Mouse (Mus musculus): Measurements from ENCODE around the gene Acaa1b. TPM values are rescaled to one million over a fixed set of nuclear protein-coding genes. Genes with fewer than 3 reads are reported as not detected.
A peak's percentile ranks its signal among the peaks of the same experiment; 100 is the strongest.

Acaa1b gene
- polyA plus RNA-seq, 1 experiment from 2014 or later, result 1.6 TPM

DNA sequence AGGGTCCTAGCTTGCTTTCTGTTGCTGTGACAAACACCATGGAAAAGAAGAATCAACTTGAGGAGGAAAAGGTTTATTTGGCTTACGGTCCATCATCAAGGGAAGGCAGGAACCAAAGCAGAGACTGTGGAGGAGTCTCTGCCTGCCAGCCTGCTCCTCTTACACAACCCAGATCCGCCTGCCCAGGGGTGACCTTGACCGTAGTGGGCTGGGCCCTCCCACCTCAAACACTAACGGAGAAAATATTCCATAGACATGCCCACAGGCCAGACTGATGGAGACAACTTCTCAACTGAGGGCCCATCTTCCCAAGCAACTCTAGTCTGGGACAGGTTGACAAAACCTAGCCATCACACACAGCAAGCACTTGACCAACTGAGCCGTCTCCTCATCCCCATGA is 14.8 kb downstream of the Acaa1b start:
- ATAC-seq (ENCODE audit: borderline replicate concordance, extremely low read depth, low FRiP score, low TSS enrichment), result no peak
- Histone ChIP-seq H3K4me2 (no peak overlapping the region), H3K4me3 (no peak overlapping the region), H3K9ac (no peak overlapping the region), H3K9me3 (no peaks in the 10 kb centered on the region), H3K4me1 (no peaks in the 10 kb centered on the region), H3K27ac (no peak overlapping the region), H3K27me3 (no peaks in the 10 kb centered on the region), H3K36me3 (no peaks in the 10 kb centered on the region)
- 70% methylated on average over 5 of the region's 5 CpGs for WGBS

DNA sequence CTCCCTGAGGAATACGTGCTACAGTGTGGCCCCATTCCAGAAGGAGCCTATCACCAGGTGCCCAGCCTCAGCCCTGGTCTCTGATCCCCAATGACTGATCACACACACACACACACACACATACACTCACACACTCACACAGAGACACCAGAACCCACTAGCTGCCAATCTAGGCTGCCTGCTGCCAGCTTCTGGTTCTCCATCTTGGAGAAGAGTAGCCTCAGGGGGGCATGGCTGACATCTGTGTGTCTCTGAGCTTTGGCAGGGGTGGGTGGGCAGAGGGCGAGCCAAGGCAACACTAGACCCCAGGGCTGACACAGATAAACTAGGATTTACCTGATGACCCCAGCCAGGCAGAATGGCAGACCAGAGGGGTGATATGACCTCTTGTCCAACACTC is 18.1 kb downstream of the Acaa1b start:
- Histone ChIP-seq H3K4me2 (no peak overlapping the region), H3K9ac (no peak overlapping the region), H3K36me3 (no peaks in the 10 kb centered on the region), H3K27me3 (no peaks in the 10 kb centered on the region), H3K9me3 (no peaks in the 10 kb centered on the region), H3K27ac (no peak overlapping the region), H3K4me1 (no peaks in the 10 kb centered on the region), H3K4me3 (no peak overlapping the region)
- ATAC-seq (ENCODE audit: borderline replicate concordance, extremely low read depth, low FRiP score, low TSS enrichment), result no peak
- WGBS, result 63% methylated on average over 2 of the region's 2 CpGs

DNA sequence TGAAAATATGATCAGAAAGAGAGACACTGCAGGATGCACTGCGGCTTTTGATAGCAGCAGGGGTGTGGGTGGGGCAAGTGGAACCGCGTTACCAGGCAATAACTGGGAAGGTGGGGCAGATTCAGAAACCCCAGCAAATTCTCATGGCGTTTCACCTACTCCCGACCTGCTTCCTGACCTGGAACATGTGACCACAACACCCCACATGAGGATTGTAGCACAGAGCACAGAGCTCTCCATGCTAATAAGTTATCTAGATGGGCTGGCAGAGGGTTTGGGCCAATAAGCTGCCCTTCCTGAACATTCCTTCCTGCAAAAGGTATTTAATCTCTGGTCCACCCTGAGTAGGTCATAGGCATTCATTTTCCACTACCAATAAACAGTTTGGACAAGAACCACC is 26.2 kb downstream of the Acaa1b start:
- ATAC-seq (ENCODE audit: borderline replicate concordance, extremely low read depth, low FRiP score, low TSS enrichment), result no peak
- H3K9ac ChIP-seq, result no peak overlapping the region
- no peak overlapping the region for H3K27ac ChIP-seq
- no peaks in the 10 kb centered on the region for H3K4me1 ChIP-seq
- H3K9me3 ChIP-seq, result no peaks in the 10 kb centered on the region
- no peak overlapping the region for H3K4me2 ChIP-seq
- no peak overlapping the region for H3K4me3 ChIP-seq
- no peaks in the 10 kb centered on the region for H3K27me3 ChIP-seq
- H3K36me3 ChIP-seq, result no peaks in the 10 kb centered on the region
- WGBS, result 48% methylated on average over 5 of the region's 5 CpGs

DNA sequence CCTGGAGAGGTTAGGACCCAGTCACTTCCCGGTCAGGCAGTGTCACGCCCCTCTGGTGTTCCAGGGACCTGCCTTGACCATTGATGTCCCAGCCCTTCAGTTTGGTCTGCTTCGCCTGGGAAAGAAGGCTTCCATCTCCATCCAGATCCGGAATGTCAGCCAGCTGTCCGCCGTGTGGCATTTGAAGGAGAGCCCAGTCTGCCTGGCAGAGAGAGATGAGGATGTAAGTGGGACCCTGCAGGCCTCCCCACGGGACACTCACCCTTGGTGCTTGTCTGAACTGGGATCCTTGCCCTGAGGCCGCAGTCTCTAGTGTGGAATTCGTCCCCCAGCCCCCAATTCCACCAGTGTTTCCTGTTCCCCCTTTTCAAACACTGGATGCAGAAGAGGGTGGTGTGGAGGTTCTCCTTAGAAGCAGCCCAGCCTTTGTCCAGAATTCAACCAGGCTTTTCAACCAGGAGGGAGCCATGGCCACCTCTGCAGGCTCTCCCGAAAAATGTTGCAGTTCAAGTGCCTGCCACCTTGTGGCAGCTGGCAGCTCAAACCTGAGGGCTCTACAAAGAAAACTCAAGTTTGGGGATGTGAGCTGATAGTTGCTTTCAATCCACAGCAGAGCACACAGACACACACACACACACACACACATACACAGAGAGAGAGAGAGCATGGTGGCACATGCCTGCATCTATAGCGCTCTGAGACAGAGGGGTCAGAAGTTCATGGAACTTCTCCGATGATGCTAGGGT is 28.3 kb downstream of the Acaa1b start:
- Histone ChIP-seq H3K9me3 (no peaks in the 10 kb centered on the region), H3K27me3 (no peaks in the 10 kb centered on the region), H3K36me3 (no peaks in the 10 kb centered on the region), H3K9ac (no peak overlapping the region), H3K4me2 (no peak overlapping the region), H3K4me1 (no peaks in the 10 kb centered on the region), H3K4me3 (no peak overlapping the region), H3K27ac (no peak overlapping the region)
- no peak for ATAC-seq (ENCODE audit: borderline replicate concordance, extremely low read depth, low FRiP score, low TSS enrichment)
- WGBS, result 69% methylated on average over 12 of the region's 12 CpGs

DNA sequence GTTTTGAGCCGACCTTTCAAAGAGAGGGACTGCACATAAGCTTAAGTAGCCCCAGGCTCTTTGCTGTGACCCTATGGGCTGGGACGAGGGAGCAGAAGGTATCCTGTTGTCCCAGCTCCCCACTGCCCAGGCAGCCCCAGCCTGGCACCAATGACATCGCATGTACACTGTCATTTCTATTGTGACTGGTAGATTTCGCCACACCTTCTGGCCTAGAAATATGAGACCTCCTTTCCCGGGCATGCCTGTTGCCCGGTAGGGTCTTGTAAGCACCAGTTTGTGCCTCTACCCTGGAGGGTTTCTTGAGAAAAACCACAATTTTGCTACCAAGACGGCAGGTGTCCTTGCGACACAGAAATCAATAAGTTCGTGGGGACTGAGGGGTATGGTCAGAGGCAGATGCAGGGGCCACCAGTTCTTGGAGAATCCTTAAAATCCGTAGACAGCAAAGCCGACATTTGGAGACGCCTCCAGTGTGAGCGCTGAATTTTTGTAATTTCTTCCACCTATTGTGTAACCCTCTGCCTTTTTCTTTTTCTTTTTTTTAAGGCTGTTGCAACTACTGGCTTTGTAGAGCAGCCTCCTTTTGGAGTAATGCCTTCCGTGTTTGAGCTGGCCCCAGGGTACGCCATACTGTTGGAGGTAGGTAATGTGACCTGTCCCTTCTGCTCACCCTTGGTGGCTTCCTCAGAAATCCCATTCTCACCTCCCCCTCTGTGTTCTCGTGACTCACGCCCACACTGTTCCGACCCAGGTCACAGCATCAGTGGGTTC is 34.1 kb downstream of the Acaa1b start:
- no peaks in the 10 kb centered on the region for H3K36me3 ChIP-seq
- WGBS, result 78% methylated on average over 18 of the region's 18 CpGs
- no peak for ATAC-seq (ENCODE audit: borderline replicate concordance, extremely low read depth, low FRiP score, low TSS enrichment)

DNA sequence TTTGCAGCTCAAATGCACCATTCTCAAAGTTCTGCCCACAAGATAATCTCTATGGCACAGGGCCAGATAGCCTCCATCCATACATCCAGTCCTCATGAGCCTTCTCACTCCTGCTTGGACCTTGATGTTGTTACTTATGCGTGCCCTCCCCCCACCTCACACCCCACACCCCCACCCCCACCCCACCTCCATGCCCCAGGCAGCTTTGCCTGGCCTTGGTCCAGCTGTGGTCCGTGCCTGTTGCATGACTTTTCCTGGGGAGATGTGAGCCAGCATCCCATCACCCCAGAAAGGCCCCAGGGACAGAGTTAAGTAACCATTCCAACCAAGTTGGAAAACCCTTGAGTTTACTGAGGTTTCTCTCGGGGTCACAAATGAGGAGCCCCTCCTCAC is 36.7 kb downstream of the Acaa1b start:
- H3K4me1 ChIP-seq, result no peaks in the 10 kb centered on the region
- no peak for ATAC-seq (ENCODE audit: borderline replicate concordance, extremely low read depth, low FRiP score, low TSS enrichment)
- no peak overlapping the region for H3K4me3 ChIP-seq
- H3K9me3 ChIP-seq, result no peaks in the 10 kb centered on the region
- no peaks in the 10 kb centered on the region for H3K27me3 ChIP-seq
- no peaks in the 10 kb centered on the region for H3K36me3 ChIP-seq
- no peak overlapping the region for H3K27ac ChIP-seq
- WGBS, result 64% methylated on average over 3 of the region's 3 CpGs
- H3K4me2 ChIP-seq, result no peak overlapping the region
- H3K9ac ChIP-seq, result no peak overlapping the region

More for the DNA sequence above, 34.1 kb downstream of the Acaa1b start:
- Histone ChIP-seq H3K9me3 (no peaks in the 10 kb centered on the region), H3K4me3 (no peak overlapping the region), H3K27me3 (no peaks in the 10 kb centered on the region), H3K4me1 (no peaks in the 10 kb centered on the region), H3K9ac (no peak overlapping the region), H3K27ac (no peak overlapping the region), H3K4me2 (no peak overlapping the region)

DNA sequence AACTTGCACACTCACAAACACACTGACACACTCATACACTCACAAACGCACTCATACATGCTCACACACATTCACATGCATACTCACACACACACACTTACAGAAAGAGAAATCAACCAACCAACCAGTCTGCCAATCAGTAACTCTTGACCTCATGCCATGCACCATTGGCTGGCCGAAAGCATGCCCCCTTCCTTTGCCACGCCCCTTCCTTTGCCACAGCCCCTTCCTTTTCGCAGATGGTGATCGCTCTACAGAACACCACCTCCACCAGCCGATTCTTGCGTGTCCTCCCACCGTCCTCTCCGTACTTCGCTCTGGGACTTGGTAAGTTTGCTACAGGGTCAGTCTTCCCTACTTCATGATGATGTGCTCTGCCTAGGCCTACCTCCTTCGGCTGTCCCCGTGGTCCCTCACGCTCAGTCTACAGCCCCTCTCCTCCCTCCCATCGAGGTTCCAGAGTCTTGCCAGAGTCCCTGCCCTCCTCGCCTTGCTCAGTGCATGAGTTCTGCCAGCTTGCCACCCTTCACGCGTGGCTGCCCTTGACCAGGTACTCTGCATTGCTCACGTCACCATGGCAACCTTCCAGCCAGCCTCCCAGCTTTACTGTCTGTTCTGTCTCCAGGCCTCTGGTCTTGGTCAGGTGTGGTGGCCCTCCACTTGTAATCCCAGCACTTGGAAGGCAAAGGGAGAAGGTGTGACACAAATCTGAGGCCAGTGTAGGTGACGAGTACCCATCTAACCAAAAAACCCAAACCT is 37.3 kb downstream of the Acaa1b start:
- ATAC-seq (ENCODE audit: borderline replicate concordance, extremely low read depth, low FRiP score, low TSS enrichment), result no peak
- WGBS, result 83% methylated on average over 19 of the region's 19 CpGs
- no peak overlapping the region for H3K4me2 ChIP-seq
- no peaks in the 10 kb centered on the region for H3K9me3 ChIP-seq
- H3K36me3 ChIP-seq, result no peaks in the 10 kb centered on the region
- H3K9ac ChIP-seq, result no peak overlapping the region
- H3K27ac ChIP-seq, result no peak overlapping the region
- no peaks in the 10 kb centered on the region for H3K27me3 ChIP-seq
- H3K4me3 ChIP-seq, result no peak overlapping the region
- no peaks in the 10 kb centered on the region for H3K4me1 ChIP-seq

DNA sequence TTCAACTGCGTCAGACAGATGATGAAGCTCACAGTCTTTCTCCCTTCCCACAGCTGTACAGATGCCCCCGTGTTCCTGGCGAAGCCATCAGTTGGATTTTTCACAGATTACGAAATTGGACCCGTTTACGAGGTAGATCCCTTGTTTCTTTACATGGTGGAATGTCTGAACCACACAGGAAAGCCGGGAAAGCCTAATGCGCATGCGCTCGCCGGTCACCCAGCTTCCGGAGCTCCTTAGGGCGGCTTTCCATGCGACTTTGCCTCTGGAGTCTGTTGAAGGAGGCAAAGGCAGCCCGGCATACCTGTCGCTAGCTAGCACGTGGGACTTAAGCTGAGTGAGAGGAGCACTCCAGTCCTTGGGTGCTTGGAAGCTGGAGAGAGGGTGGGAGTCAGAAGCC is 42.0 kb downstream of the Acaa1b start:
- 80% methylated on average over 17 of the region's 17 CpGs for WGBS
- no peak overlapping the region for H3K4me3 ChIP-seq
- H3K27ac ChIP-seq, result no peak overlapping the region
- H3K9me3 ChIP-seq, result no peaks in the 10 kb centered on the region
- H3K27me3 ChIP-seq, result no peaks in the 10 kb centered on the region
- ATAC-seq (ENCODE audit: borderline replicate concordance, extremely low read depth, low FRiP score, low TSS enrichment), result no peak
- no peak overlapping the region for H3K4me2 ChIP-seq
- H3K9ac ChIP-seq, result no peak overlapping the region
- H3K4me1 ChIP-seq, result peaks cover 8% of the 10 kb centered on the region; the same call in 1 of the 2 replicates
- no peaks in the 10 kb centered on the region for H3K36me3 ChIP-seq

DNA sequence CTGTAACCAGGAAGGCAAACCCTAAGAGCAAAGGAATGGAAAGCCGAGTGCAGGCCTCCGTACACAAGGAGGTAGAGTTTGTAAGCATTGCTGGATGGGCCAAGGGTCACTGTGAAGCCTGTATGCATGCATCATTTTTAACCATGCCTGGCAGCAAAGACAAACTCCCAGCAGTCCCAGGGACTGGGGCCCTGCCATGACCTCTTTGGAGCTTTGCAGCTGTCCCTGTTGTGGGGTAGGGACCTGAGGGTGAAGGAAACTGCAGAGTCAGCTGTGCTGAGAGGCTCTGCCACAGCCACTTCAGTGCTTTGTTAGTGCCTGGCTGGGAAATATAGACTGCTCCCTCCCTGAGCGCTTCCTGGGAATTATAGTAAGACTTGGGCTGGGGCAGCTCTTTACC is 46.3 kb downstream of the Acaa1b start:
- no peak overlapping the region for H3K4me2 ChIP-seq
- H3K27me3 ChIP-seq, result no peaks in the 10 kb centered on the region
- peaks cover 9% of the 10 kb centered on the region; the same call in 1 of the 2 replicates for H3K4me1 ChIP-seq
- no peak for ATAC-seq (ENCODE audit: borderline replicate concordance, extremely low read depth, low FRiP score, low TSS enrichment)
- no peaks in the 10 kb centered on the region for H3K9me3 ChIP-seq
- 36% methylated on average over 3 of the region's 3 CpGs for WGBS
- no peak overlapping the region for H3K9ac ChIP-seq
- H3K27ac ChIP-seq, result 0 out of 2 replicates have a peak overlapping the region, but pooled peaks have one; percentile 22
- H3K4me3 ChIP-seq, result no peak overlapping the region
- no peaks in the 10 kb centered on the region for H3K36me3 ChIP-seq

DNA sequence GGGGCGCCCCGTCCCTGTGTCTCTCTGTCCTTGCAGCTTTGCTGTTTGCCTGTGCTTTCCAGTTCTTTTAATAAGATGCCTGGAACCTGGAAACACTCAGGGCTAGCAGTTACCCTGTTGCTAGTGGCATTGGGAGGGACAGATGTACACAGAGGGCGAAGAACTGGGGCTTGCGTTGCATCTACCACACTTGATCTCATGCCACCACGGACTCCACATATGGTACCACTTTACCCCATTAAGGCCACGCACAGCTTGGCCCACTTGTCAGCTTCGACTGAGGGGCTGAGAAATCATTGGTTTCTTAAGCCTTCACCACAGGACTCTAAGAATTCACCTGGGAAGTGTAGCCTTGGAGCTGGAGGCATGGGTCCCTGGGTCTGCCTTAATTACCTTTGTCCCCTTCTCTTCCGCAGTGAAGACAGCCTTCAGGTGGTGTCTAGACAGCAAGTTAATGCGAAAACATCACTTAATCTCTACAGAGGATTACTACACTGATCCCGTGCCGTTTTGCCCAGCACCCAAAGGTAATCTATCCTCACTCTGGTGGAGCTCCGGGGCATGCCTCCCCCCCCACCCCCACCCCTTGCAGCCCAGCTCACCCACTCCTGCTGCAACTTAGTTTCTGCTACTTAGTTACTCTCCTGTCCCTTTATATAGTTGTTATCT is 47.1 kb downstream of the Acaa1b start:
- H3K27me3 ChIP-seq, result no peaks in the 10 kb centered on the region
- H3K4me3 ChIP-seq, result no peak overlapping the region
- no peak overlapping the region for H3K9ac ChIP-seq
- no peak overlapping the region for H3K4me2 ChIP-seq
- 60% methylated on average over 12 of the region's 12 CpGs for WGBS
- peaks cover 9% of the 10 kb centered on the region; the same call in 1 of the 2 replicates for H3K4me1 ChIP-seq
- H3K36me3 ChIP-seq, result no peaks in the 10 kb centered on the region
- no peak overlapping the region for H3K27ac ChIP-seq
- ATAC-seq (ENCODE audit: borderline replicate concordance, extremely low read depth, low FRiP score, low TSS enrichment), result no peak
- H3K9me3 ChIP-seq, result no peaks in the 10 kb centered on the region

DNA sequence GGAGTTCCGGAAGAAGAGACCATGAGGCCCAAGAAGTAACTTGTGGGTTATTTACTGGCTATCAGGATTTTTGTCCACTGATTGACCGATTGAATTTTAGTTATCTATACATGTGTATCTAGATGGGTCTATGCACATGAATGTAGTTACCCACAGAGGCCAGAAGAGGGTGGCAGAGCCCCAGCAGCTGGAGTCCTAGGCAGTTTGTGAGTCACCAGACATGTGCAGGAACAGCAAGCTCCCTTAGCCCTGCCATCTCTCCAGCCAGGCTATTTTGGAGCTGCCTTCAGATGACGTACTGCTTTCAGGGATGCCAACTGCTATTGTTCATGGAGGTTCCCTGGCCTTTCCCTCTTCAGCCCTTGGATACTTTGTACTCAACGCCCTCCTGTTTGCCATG is 49.3 kb downstream of the Acaa1b start:
- Histone ChIP-seq H3K4me3 (no peak overlapping the region), H3K9ac (no peak overlapping the region), H3K27me3 (peaks cover 4% of the 10 kb centered on the region), H3K9me3 (no peaks in the 10 kb centered on the region), H3K4me2 (no peak overlapping the region), H3K27ac (no peak overlapping the region), H3K36me3 (no peaks in the 10 kb centered on the region), H3K4me1 (peaks cover 15% of the 10 kb centered on the region; the same call in 1 of the 2 replicates)
- 81% methylated on average over 4 of the region's 4 CpGs for WGBS
- no peak for ATAC-seq (ENCODE audit: borderline replicate concordance, extremely low read depth, low FRiP score, low TSS enrichment)
